Mouse (Mus musculus) stomach, postnatal 0 days (tissue): Measurements from ENCODE around the gene Gm16506.
"Not testable (repeated sequence)": the region's sequence is repeated elsewhere in the genome, so short reads cannot be mapped to it uniquely, and the experiment has no call there.

ENCODE experiments used
- CTCF ChIP-seq: IDR thresholded peaks from 2 replicates; pipeline ENCODE4 v1.5.1; 2016; ENCODE audit warnings: antibody characterized with exemption, low read depth, mild to moderate bottlenecking, moderate library complexity
- EP300 ChIP-seq: optimal IDR thresholded peaks from 2 replicates; pipeline ENCODE3; 2016; ENCODE audit warnings: antibody characterized with exemption

GRCm38 (mm10) chr14:43677099-43677498, 50.2 kb downstream of the Gm16506 start, which contains the start of gene Gm8165:
- TF ChIP-seq CTCF, EP300: not testable (repeated sequence)
